Mouse (Mus musculus): ENCODE results near the gene Hcrtr2.

The Hcrtr2 gene

DNA sequence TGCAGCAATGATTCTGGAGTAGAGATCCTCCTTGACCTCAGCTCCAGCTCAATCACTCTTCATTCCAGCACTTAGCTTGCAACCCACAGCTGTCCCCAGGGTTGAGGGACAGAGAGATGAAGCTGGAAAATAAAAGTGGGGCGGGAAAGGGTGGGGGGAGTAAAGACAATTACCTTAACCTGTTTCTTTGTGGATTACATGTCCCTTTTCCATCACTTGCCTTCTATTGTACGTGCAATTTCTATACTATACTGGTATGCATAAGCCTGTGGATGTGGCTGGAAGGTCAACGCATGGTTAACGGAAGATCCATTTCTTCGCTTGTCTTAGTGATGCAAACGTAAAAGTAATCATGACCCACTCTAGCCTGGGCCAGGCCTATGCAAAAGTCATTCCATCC is at the start of gene Hcrtr2:
Gene Hcrtr2, minus strand, starts transcription at position 101 of the 400 bp plus-strand sequence.
- DNase-seq (ENCODE audit: low spot score) = no peak

DNA sequence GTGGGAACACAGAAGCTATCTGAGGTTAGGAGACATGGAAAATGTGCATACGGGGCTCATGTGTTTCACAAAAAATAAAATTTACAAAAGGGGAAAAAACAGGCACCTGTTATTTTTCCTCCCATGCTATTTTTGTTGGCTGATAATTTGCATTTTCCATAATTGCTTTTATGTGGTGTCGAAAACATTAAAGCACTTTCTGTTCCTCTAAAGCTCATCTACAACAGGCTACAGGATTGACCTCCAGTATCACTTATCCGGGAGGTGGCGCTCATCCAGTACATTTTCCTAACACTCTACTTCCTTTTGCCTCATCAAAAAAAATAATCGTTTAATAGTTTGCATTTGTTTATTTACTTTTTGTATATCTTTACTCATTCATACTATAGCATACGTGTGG is 41.2 kb upstream of the Hcrtr2 start:
- no peak for DNase-seq (ENCODE audit: low spot score)

DNA sequence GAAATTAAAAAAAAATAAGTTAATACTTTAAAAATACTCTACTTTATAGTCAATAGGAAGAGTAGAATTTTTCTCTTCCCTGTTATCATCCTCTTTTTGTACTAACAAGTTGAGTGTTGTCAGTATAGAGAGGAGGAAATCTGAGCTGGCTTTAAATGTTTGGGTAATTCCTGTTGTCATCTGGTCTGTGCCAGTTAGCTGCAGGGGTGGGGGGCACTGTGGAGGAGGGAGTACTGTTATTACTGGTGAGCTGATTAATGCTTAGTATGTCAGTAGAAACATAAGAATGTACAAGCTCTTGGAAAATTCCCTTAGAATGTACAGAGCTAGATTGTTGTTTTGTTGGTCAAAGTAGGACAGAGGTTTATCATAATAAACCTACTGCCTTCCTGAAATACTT is 36.7 kb upstream of the Hcrtr2 start:
- DNase-seq (ENCODE audit: low spot score) = no peak

- no peak for DNase-seq (ENCODE audit: low spot score)
These were observed 28.7 kb upstream of the Hcrtr2 start for GRCm38 (mm10) chr9:76352346-76352745.

- DNase-seq (ENCODE audit: low spot score) = no peak
These were observed 23.6 kb upstream of the Hcrtr2 start for GRCm38 (mm10) chr9:76347298-76347697.

GRCm38 (mm10) chr9:76331081-76331480 is 7.4 kb upstream of the Hcrtr2 start:
- no peak for DNase-seq (ENCODE audit: low spot score)

GRCm38 (mm10) chr9:76323186-76323701 is 412 bp downstream of the Hcrtr2 start:
- peak; percentile 4 for DNase-seq (ENCODE audit: low spot score)

DNA sequence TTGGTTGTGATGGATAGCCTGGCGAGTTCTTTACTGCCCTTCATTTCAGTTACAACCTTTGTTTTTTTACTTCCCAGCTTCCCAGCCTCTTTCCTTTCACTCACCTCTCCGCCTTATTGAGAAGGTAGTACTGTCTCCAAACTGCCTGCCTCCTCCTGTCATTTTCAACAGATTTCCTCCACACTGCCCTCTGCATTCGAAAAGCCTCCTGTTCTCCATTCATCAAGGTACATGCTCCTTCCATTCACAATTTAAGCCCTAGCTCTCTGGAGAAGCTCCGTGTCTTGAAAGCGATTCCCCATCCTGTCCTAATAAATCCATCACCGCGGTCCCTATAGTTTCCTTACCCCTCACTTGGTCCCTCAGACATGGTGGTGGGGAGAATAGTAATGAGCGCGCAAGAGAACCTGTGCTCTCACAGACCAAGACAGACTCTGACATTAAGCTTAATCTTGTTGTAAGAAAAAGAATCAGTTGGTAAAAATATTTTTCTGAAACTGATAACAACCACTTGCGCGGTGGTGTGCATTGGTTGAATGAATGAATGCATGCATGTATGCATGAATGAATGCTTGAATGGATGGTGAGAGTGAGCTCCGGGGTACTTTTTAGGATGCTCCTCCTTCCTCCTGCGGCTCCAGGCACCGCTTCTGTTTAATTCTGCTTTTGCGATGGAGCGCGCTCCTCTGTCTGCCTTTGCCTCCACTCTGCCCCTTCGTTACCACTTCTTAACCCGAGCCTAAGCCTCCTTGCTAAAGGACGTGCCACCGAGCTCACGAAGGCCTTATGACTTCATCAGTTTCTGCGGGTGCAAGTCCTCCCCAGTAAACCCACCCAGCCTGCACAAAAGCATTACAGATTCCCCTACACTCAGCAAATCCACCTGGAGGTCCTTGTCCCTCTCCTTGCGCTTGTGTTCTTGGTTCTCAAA is 1.3 kb downstream of the Hcrtr2 start:
- DNase-seq (ENCODE audit: low spot score) = no peak

DNA sequence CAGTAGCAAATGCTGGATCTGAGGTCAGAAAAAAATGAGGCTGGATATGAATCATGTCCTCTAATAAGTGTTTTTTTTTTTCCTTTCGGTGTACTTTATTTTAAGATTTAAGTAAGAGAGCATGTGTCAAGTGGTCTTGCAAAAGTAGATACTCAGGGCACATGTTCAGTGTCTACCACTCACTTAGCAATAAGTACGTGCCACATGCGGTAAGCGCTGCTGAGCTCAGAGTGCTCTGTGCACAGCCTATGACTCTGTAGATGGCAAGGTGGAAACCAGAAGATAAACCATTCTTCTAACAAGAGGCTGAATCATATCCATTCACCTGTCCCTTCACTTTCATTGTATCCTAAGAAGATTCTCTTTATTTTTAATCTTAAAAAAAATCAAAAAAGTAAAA is 2.1 kb downstream of the Hcrtr2 start:
- DNase-seq (ENCODE audit: low spot score) = no peak

- no peak for DNase-seq (ENCODE audit: low spot score)
These were observed 2.9 kb downstream of the Hcrtr2 start for GRCm38 (mm10) chr9:76320755-76321154.

GRCm38 (mm10) chr9:76318302-76318701 is 5.4 kb downstream of the Hcrtr2 start:
- no peak for DNase-seq (ENCODE audit: low spot score)

DNA sequence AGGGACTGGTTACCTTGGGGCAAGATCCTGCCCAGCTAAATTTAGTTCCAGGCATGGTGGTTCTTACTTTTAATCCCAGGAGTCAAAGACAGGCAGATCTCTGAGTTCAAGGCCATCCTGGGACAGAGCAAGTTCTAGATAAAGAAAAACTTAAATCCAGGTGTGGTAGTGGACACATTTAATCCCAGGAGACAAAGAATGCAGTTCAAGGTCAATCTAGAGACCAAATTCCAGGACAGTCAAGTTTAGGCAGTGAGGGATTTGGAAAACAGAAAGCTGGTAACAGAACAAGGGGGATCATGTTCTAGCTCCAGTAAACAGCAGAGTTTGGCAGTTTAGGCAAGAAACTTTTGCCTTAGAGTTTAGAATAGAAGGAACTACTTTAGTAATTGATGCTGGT is 8.6 kb downstream of the Hcrtr2 start:
- DNase-seq (ENCODE audit: low spot score) = no peak

DNA sequence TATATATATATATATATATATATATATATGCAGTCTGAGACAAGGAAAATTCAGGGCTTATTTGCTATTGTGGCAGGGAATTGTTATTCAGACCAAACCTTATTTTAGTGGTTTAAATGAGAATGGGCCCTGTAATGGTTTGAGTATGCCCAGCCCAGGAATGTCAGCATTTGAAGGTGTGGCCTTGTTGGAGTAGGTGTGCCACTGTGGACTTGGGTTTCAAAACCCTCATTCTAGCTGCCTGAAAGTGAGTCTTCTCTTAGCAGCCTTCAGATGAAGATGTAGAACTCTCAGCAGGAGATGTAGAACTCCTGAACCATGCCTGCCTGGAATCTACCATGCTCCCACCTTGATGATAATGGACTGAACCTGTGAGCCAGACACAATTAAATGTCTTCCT is 9.7 kb downstream of the Hcrtr2 start:
- no peak for DNase-seq (ENCODE audit: low spot score)

GRCm38 (mm10) chr9:76312221-76312620 is 11.4 kb downstream of the Hcrtr2 start:
- DNase-seq (ENCODE audit: low spot score) = no peak

GRCm38 (mm10) chr9:76291384-76291783 is 32.3 kb downstream of the Hcrtr2 start:
- DNase-seq (ENCODE audit: low spot score) = no peak

GRCm38 (mm10) chr9:76270886-76271285 is 52.8 kb downstream of the Hcrtr2 start:
- DNase-seq (ENCODE audit: low spot score) = no peak

- DNase-seq (ENCODE audit: low spot score) = no peak
These were observed 65.9 kb downstream of the Hcrtr2 start for GRCm38 (mm10) chr9:76257731-76258130.

DNA sequence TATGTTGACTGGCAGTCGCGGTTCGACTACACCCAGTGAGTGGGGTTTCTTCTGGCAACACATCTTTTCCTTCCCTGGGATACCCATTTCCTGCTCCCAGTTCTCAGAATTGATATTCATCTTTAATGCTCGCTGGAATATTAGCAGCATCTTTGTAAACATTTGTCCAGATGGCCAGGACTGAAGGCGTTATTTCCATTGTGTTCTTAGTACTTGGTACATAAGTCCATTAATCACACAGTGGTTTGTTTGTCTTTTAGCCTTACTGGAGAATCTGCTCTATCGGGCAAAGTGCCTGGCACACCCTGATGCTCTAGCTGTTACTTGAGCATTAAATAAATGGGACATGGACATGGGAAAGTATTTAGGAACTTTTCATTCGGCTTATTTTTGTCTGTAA is 71.1 kb downstream of the Hcrtr2 start:
- no peak for DNase-seq (ENCODE audit: low spot score)

- no peak for DNase-seq (ENCODE audit: low spot score)
These were observed 71.5 kb downstream of the Hcrtr2 start for GRCm38 (mm10) chr9:76252109-76252508.

DNA sequence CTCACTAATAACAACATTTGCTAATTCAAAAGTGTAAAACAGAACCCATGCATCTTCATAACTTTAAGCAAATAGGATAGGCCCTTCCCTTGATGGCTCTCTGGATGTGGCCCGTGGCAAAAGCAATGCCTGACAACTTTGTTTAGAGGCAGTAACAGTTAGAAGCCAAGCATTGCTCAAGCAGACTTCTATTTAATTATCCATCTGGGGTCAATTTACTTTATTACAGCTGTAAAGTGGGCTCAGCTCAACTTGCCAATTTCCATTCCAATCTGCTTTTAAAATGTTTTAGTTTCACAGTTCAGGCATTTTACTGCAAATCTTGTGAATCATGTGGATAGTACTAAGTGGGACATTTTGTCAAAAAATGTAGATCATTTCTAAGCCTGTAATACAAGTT is 81.3 kb downstream of the Hcrtr2 start:
- DNase-seq (ENCODE audit: low spot score) = no peak

GRCm38 (mm10) chr9:76237946-76238345 is 85.7 kb downstream of the Hcrtr2 start:
- DNase-seq (ENCODE audit: low spot score) = no peak

DNA sequence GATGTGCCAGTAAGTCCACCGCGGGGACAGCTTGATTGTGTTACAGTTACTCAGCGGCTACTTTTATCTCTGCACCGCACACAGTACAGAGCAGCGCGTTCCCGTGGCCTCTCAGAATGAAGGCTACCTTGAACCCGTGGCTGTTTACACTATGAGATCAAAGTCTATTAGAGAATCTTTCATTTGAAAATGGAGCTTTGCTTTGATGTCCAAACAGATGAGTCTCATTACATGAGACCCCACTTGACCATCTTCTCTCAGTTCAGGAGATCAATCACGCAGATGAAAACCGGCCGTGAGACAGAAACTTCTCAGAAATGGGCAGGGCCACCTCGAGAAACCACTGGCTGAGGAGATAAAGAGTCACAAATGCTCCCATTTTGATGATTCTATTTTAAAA is 86.4 kb downstream of the Hcrtr2 start:
- DNase-seq (ENCODE audit: low spot score) = no peak

DNA sequence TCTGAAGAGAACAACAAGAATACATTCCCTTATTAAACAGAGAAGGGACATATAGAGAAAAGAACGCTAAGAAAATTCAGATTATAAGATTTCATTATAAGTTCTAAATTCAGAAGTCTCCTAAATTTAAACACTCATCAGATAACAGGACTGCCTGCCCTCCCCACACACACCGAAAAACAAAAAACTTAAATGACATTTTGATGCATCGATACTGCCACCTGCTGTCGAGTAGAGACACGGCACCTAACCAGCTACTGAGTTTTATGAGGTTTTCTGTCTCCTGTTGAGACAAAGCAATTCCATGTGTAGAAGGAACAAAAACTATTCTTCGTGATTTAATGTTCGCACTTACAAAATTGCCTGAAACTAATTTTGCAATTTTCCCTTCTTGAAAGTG is 87.0 kb downstream of the Hcrtr2 start:
- peak; percentile 65 for DNase-seq (ENCODE audit: low spot score)

Measured in urinary bladder, postnatal 14 days (tissue).